Mouse (Mus musculus): ENCODE results near the gene Tspan2.
A peak's percentile ranks its signal among the peaks of the same experiment; 100 is the strongest.

The Tspan2 gene

DNA sequence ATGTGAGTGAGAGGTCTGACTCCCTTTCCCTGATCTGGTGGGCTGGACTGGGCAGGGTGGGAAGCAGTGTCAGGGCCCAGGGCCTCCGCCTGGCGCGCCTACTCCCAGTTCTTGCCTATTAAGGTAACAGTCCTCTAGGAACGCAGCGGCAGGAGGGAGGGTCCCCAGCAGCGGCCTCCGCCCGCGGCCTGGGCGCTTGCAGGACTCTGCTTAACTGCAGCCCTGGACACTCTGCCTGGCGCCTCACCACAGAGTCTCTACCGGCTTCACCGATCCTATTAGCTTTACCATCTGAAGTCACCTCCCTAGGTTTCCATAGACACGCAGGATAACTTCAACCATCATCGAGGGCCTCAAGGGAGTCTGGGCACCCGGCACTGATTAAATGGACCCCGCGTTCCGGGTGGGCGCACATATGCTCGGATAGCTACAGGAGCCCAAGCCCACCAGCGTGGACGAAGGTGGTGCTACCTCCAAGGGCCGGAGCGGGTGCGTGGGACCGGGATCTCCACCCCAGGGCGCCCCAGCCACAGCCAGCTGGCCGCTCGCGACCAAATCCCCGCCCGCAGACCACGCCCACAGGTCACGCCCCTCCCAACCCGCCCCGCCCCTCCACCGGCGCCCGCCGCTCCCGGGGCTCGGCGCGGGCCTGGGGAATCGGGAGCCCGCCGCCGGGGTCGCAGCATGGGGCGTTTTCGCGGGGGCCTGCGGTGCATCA lies at the start of gene Tspan2:
Gene Tspan2, plus strand, starts transcription at position 217 of the 718 bp plus-strand sequence.
- DNase-seq (ENCODE audit: low spot score in 2 of 2), result peak; percentile 56 to 66

DNA sequence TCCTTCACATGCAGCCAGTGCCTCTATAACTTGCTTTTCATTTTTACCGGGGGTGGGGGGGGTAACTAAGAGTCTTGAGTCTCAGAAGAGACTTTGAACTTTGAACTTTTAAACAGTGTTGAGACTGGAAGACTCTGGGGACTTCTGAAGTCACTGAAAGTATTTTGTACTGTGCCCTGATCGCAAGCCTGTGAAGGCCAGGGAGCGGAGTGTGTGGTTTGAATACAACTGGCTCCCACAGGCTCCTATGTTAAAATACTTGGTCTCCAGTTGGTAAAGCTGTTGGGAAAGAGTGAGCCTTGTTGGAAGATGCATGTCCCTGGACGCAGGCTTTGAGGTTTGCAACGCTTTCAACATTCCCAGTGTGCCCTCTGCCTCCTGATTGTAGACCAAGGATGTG lies 47.5 kb upstream of the Tspan2 start:
- no peak for DNase-seq (ENCODE audit: low spot score in 2 of 2)

DNA sequence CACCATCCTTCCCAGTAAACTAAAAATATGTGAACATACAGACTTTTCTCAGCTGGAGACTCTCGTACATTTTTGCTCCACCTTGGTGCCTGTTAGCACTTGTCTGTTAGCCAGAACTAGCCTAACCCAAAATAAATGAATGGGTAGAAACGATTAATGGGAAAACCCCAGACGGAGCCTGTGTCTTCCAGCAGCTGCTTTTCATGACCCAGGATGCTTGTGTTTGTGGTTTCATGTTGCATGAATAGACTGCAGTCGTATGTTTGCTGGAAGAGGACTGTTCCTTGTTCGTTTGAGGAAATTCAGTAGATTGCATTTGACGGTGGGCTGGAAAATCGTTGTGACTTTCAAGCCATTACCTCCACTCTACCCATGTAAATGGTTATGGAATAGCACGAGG lies 46.5 kb upstream of the Tspan2 start:
- DNase-seq (ENCODE audit: low spot score in 2 of 2), result no peak

DNA sequence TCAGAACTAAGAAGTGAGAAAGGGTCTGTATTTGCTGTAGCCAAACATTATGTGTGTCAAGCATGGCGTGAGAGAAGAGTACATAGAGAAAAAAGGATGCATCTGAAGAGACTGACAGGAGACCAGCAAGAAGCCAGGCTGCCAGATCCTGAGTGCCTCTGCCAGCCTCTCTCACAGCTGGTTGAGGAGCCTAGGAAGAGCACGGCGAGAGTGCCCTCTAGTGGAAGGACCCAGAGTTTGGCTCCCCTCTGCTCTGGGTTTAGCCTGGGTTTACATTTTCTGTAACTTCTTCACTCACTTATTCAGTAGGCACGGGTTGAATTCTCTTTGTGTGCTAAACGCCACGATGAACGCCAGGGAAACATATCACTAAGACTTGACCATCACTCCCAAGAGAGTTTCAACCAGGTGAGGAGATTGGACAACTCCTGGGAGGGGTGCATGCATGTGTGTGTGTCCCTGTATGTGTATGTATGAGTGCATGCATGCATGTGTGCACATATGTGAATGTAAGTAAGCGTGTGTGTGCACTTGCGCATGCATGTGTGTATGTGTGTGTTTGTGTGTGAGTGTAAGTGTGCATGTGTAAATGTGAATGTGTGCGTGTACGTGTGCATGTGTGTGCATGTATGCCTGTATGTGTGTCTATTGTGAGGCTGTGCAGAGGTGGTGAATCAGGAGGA lies 42.4 kb upstream of the Tspan2 start:
- peak in 1 of 2 experiments; percentile 45 for DNase-seq (ENCODE audit: low spot score in 2 of 2)

DNA sequence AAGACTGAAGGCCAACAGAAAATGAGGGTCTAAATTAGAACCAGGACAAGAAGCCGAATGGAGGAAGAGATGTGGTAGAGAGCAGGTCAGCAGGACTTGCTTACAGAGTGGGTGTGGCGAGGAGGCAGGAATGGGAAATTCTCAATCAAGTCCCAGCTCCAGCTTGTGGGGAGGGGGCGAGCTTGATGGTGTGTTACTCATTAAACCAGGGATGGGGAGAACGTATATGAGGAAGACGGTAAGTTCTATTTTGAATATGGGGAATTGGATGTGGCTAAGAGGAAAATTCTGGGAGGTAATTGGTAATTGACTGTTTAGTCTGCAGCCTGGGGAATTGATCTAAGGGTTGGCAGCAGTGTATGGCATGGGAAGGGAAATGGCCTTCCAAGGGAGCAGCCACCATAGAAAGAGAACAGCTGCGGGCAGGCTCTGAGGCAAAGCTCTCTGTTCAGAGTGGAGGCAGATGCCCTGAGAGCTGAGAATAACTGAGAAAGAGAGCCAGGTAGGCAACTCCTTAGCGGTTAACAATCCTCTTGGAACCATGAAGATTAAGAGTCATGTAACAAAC lies 41.5 kb upstream of the Tspan2 start:
- no peak for DNase-seq (ENCODE audit: low spot score in 2 of 2)

DNA sequence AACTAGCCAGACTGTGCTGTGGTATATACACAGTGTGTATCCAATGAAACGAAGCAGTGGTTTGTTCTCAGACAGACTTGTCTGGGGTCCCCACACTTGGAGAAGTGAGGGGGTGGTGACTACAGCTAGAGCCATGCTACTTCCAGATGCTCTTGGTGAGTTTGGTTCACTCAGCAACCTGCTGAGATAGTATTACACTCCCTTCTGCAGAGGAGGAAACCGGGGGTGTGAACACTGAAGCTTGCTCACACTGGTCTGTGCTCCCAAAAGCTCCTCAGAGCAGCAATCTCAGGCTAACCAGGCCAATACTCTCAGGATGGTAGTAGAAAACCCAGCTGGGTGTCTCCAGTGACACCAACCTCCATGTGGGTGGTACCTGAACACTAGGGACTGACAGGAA lies 36.2 kb upstream of the Tspan2 start:
- DNase-seq (ENCODE audit: low spot score in 2 of 2), result no peak

DNA sequence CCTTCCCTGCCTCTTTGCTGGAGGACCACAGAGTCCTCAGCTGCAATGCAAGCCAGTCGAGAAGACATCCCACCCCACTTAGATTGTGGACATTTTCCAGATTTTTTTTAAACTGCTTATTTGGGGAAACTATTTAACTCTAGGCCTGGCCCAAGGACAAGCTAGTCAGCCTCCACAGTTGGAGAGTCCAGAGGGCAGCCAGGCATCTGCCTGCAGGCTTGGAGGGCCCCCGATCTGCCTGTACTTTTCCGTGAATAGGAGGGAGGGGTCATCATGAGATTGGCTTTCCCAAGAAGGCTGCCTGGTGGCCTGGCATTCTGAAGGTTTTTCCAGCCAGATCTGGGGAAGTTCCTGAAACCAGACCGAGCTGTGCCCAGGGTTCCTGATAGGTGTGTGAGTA lies 33.0 kb upstream of the Tspan2 start:
- DNase-seq (ENCODE audit: low spot score in 2 of 2), result no peak

DNA sequence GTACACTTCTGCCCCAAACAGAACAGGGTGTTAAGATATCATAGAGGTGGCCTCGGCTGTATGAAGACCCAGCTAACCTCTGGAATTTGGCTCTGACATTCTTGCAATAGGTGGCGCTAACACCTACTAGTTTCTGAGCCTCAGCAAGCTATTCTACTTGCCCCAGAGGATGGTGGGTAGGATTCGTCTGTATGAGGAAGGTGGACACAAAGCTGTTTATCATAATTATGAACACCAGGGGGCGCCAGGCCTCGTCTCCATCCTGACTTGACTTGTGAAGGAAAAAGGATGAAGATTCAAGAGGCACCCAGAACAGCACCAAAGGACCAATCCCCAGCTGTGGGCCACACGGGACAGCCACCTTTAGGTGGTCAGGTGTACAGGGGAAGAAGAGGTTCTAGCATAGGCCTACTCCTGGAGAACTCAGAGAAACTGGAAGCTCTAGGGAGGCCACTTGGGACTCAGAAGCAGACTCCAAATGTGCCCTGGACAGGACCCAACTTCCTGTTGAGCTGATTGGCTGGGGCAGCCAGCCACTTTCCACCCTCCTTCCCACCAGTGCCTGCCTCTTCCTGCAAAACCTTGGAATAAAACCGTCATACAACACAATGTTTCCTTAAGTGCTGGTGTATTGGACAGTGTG lies 32.3 kb upstream of the Tspan2 start:
- DNase-seq (ENCODE audit: low spot score in 2 of 2), result peak; percentile 74 to 85

DNA sequence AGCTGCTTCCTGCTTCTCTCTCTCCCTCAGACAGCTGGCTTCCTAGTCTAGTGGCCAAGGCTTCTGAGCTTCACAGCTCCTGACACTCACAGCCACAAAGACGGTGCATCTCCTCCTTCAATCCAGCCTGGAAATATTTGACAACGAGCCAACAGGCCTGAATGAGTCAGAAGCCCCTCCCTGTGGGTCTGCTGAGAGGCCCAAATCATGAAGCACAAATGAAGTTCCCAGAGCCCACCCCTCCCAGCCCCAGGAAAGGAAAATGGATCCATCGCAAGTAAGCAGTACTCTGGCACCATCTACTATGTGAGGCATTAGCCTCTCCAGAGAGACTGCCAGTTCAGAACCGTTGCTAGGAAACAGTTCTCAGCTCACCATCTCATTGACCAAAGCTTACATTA lies 30.3 kb upstream of the Tspan2 start:
- no peak for DNase-seq (ENCODE audit: low spot score in 2 of 2)

DNA sequence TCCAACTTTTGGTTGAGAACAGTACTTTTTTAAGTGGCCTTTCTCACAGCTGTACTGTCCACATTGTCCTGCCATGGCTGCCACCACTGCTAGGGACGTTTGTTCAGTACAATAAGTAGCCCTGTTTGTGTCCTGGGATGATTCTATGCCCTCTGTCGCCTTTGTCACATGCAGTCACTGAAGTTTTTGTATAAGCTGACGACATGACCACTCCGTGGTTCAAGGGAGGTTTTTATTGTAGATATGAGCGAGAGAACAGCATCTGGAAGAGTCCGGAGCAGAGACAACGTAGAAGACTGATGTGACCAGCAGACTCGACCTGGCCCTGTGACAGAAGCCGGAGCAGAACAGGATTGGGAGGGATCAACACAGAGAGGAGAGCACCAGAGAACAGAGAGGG lies 25.7 kb upstream of the Tspan2 start:
- no peak for DNase-seq (ENCODE audit: low spot score in 2 of 2)

DNA sequence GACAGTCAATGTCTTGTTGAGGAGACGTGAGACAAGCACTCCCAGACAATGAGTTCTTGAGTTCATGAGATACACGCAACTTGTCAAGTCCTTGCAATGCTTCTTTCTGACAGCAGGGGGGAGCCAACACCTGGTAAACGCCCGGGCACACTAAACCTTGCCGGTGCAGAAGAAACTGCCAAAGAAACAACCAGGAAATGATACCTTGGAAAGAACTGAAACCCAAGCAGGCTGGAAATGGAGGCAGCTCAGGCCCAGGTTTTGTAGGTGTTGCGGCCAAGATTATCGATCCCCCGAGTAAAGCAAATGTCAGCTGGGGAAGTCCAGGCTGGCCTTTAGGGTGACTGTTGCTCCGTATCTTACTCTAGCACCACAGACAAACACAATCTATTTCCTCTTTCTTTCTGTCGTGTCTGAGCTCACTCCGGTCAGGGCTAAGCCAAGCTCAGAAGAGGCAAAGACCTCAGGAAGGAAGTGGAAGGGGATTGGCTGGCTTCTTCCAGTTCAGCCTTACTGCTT lies 19.2 kb upstream of the Tspan2 start:
- peak; percentile 84 to 92 for DNase-seq (ENCODE audit: low spot score in 2 of 2)

DNA sequence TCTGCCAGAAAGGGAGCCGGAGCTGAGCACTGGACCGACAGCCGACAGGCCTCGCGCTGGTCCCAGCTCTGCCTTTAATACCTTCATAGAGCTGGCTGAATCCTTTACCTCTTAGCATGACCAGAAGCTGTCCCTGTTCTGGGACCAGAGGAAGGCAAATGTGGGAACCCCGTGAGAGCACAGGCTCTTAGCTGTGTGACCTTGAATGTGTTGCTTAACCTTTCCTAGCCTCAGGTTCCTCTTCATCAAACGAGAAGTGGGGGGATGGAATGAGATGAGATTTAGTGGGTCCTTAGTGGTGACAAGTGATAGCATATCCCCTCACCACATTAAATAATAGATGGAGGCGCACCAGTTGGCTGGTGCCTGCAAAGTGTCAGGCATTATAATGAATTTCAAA lies 18.5 kb upstream of the Tspan2 start:
- DNase-seq (ENCODE audit: low spot score in 2 of 2), result no peak

DNA sequence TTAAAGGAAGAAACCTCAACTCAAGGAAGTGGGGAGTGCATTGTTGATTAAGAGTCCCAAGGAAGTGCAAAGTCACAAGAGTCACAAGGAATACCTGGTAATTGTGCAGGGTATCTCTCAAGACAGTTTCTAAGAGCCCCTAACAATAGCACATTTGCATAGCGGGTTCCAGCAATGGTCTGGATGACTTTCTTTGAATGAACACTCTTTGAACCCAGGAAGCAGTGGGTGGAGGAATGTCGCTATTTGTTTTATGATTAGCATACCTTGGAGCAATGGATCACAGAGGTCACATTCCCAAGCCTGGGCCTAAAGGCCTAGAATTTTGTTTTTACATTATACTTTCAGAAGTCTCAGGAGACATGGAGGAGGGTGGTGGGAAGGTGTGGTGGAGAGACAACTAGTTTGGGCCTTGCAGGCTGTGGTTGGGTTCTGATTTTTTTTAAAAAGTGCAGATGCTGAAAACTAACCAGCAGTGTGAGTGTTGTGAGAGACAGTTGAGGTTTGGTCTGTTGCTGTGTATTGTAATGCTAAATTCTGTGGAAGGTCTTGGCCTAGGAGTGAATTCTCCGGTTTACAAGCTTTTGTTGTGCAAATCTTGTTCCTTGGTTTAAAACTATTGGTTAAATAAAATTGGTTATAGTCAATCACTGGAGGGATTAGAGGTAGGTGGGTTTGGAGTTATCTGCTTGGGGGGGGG lies 16.6 kb upstream of the Tspan2 start:
- DNase-seq (ENCODE audit: low spot score in 2 of 2), result no peak

DNA sequence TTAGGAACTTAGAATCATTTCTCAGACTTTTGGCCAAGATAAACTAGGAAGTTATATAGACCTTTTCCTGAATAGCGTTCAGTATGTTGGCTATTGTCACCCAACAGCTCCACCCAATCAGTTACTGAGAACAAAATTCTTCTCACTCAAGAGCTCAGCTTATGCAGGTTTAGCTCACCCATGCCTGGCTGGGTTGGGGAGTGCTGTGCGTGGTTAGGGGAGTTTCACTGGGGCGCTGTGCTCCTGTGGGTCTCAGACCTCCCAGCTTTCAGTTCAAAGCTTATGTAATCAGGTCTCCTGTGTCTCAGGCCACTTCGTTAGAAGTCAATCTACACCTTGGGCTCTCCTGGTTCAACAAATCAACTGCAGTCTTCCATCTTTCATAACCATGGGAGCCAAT lies 11.2 kb upstream of the Tspan2 start:
- DNase-seq (ENCODE audit: low spot score in 2 of 2), result no peak

DNA sequence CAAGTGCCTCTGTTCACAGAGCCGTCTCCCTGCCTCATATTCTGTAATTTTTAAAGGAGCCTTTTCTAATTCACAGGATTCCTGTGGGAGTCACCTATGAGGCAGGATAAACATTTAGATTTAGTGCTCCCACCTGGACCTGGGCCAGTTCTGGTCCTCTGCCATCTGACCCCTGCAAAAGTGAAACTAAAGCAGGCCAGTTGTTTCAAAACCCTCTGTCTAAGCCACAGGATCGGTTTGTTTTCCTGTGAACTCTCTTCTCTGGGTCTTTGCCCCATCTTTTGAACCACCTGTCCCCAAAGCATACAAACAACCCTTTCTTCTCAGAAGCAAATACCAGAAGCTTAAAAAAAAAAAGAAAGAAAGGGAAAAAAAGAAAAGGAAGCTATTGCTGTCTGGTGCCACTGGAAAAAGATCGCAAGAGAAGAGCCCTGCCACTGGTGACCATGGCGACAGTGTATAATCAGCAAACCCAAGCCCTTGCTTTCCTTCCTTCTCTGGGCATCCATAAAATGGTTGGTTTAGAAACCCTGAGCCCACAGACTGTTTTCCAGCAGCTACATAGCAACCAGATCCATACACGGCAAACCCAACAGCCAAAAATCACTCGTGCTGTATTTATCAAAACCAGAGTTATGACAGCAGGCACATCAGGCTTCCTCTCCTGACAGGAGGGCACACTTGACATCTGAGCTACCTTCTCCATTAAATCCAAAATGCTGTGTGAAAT lies 10.3 kb upstream of the Tspan2 start:
- DNase-seq (ENCODE audit: low spot score in 2 of 2), result no peak

DNA sequence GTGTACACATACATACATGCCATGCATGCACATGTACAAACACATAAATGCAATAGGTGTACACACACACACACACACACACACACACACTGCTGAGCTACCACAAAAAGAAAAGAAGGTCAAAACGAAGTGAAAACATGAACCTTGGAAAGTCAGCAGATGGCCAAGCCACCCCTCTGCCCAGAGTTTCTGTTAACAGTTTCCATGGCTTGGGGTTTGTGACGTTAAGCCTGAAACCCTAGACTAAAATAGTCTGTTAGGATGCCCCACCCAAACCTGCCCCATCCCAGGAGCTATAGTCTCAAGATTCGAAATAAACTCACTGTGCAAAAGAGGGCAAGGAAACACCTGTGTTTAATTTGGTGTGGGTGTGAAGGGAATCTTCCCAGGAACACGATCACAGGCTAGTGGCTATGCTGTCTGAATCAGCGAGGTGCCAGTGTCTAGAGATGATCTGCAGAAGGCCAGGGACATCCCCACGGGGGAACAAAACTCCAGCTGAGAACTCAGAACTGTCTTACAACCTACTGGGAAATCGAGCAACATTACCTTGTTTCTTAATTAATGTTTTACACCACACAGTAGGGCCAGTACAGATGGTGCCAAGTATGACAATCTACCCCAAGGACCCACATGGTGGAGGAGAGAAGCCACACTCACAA lies 9.4 kb upstream of the Tspan2 start:
- no peak for DNase-seq (ENCODE audit: low spot score in 2 of 2)

DNA sequence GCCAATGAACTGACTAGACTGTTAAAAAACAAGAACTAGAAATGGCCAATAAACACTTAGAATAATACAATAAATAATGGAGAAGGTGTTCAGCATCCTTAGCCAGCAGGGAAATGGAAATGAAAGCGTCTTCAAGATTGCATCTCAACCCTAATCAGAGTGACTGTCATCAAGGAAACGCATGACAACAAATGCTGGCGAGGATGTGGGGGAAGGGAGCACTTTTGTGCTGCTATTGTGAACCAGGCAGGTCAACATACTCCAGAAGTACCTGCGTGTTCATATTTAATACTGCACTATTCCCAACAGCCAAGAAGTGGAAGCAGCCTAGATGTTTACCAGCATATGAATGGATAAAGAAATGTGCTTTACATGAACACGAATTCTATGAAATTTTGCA lies 4.9 kb upstream of the Tspan2 start:
- no peak for DNase-seq (ENCODE audit: low spot score in 2 of 2)

DNA sequence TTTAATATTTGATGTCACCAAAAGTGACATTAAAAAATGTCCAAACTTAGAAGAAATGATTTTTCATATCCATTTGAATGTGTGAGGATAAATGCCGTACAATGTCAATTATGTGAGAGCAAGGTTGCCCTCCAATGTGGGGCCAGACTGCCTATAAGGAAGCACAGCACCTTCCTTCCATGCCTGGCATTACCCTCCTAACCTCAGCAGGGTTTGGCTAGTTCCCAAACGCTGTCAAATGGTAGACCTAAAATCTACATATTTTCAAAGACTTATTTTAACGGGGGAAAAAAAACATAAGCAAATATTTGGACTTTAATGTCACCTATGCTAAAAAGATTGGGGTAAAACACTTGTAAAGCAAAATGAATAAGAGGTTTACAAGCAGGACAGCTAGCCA lies 3.2 kb upstream of the Tspan2 start:
- no peak for DNase-seq (ENCODE audit: low spot score in 2 of 2)

DNA sequence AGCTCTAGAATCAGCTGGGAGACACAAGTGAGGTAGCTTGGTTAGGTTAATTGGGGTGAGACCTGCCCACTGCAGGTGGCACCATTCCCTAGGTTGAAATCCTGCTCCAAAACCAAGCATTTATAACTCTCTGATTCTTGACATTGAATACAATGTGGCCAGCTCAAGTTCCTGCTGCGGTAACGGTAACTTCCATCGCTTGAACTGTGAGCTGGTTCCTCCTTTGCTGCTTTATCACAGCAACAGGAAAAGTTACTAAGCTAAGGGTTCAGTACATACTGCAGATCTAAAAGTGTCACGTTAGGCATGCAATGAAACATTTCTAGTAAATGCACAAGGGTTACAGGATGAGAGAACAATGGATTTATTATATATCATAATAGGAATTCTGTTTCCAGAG lies 1.7 kb upstream of the Tspan2 start:
- no peak for DNase-seq (ENCODE audit: low spot score in 2 of 2)

DNA sequence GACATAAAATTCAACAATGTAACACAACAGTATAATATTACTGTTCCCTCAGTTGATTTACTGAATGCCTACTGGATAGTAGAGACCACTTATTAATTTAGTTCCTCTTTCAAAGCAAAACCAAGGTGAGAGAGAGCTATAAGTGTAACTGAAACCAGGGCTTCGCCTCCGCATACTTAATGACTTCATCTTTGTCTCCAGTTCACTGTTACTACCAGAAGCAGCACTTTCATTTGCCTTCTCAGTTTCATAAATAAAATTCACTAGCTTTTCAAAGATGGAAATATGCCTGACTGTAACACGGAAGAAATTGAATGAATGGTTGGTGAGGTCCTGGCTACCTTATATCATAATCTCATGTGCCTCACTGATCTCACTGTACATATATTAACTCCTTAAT lies 1.3 kb upstream of the Tspan2 start:
- DNase-seq (ENCODE audit: low spot score in 2 of 2), result no peak

DNA sequence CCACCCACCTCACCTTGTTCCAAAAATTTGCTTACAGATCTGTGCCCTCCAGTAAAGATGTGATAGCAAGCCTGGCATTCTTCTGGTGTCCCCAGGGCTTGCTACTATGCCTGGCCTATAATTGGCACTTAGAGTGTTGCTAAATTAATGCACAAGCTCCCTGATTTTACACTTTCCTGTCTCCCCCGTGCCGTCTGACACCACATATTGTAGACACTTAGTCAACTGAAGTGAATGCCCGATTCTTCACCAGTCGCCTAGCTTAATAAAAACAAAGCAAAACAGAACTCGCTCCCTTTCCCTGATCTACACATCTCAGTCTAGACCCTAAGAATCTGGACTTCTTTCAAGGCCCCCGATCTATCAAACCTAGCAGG lies 405 bp upstream of the Tspan2 start:
- DNase-seq (ENCODE audit: low spot score in 2 of 2), result no peak
